Mouse (Mus musculus) megakaryocyte, embryonic 14.5 days (primary cell): Measurements from ENCODE around the gene Bach1.

Source experiments
- FLI1 ChIP-seq: IDR thresholded peaks from 2 replicates; pipeline ENCODE4 v1.6.1; 2012; ENCODE audit warnings: low read length, inconsistent platforms, mixed read lengths
- GATA1 ChIP-seq: IDR thresholded peaks from 3 replicates; pipeline ENCODE4 v1.6.1; 2012; ENCODE audit warnings: mixed read lengths, low read length, inconsistent platforms, borderline replicate concordance

DNA sequence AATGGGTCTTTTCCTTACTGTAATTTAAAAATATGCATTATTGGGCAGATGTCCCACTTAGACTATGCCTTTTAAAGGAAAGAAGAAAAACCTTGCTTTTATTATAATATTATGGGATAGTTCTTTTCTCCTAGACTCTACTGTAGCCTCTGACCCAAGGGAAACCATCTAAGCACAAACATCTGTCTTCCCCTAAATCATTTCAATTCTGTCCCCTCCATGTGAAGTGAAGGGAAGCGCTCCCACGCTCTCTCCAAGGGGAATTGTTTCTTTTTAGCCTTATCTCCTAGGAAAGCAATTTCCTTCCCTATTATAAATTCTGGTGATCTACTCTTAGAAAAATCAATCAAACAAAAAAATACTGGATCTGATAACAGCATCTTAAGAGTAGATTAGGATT, 71.8 kb downstream of the Bach1 start:
- no peak for TF ChIP-seq GATA1
- no peak for TF ChIP-seq FLI1
